Mouse (Mus musculus) macrophage (primary cell): Measurements from ENCODE around the gene Gm7075. TPM values are rescaled to one million over a fixed set of nuclear protein-coding genes. Genes with fewer than 3 reads are reported as not detected.
"Not testable (repeated sequence)": the region's sequence is repeated elsewhere in the genome, so short reads cannot be mapped to it uniquely, and the experiment has no call there.

ENCODE experiments used
- H3K27ac ChIP-seq: fragments of 350-480 bp; formaldehyde crosslinking; 2 replicates; pipeline ENCODE4 v1.9.0; 2021
- H3K36me3 ChIP-seq: fragments of 350-480 bp; formaldehyde crosslinking; 2 replicates; pipeline ENCODE4 v1.9.0; 2021; ENCODE audit errors: inconsistent target
- H3K4me3 ChIP-seq: fragments of 350-480 bp; formaldehyde crosslinking; 2 replicates; pipeline ENCODE4 v1.9.0; 2021; ENCODE audit errors: inconsistent target
- H3K79me2 ChIP-seq: fragments of 350-480 bp; formaldehyde crosslinking; 2 replicates; pipeline ENCODE4 v1.9.0; 2021; ENCODE audit errors: inconsistent target
- WGBS: methylation state at CpG from one replicate; pipeline ENCODE4 v1.1.7; 2026; ENCODE audit warnings: inconsistent platforms; ENCODE audit not compliant: missing documents; 5-methylcytosine and 5-hydroxymethylcytosine counted together
- polyA plus RNA-seq: library from polyadenylated mRNA; stranded (reverse); fragments of 250-400 nt; gene quantifications from 3 replicates; pipeline ENCODE4 v1.2.4, GENCODE M21; 2018; ENCODE audit warnings: inconsistent platforms

The Gm7075 gene
- polyA plus RNA-seq, 1 experiment from 2014 or later = not detected

DNA sequence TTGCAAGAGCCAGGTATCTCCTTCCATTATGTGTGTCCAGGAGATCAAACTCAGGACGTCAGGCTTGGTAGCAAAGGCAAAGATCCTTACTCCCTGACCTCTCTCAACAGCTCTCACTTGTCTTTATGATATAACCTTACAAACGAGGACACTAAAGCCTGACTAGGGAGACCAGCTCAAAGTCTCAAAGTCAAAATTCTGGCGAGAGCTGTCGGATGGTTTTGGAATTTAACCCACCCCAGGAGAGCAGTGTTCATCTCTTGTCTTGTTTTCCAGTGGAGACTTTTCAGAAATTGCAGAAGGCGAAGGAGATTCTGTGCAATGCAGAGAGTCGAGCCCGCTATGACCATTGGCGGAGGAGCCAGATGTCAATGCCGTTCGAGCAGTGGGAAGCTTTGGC is 24.6 kb downstream of the Gm7075 start:
- no peak overlapping the region for H3K4me3 ChIP-seq
- no peak overlapping the region for H3K27ac ChIP-seq
- no peaks in the 10 kb centered on the region for H3K36me3 ChIP-seq
- H3K79me2 ChIP-seq = no peaks in the 10 kb centered on the region
- WGBS = over 99% methylated on average over 10 of the region's 10 CpGs

DNA sequence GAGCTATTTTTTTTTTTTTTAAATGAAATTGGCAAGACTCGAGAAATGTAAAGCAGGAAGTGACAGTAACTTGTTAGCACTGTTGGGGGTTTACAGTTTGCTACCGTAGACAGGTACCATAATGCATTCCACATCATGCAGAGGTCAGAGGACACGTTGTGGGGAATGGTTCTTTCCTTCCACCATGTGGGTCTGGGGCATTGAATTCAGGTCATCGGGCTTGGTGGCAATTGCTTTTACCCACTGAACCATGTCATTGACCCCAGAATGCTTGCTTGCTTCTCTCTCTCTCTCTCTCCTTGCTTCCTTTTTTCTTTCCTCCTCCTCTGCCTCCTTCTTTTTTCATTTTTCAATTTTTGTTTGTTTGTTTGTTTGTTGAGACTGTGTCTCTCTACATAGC is 32.6 kb downstream of the Gm7075 start:
- Histone ChIP-seq H3K36me3 (no peaks in the 10 kb centered on the region), H3K27ac (no peak overlapping the region), H3K4me3 (no peak overlapping the region), H3K79me2 (no peaks in the 10 kb centered on the region)
- WGBS = 73% methylated on average over 4 of the region's 4 CpGs

DNA sequence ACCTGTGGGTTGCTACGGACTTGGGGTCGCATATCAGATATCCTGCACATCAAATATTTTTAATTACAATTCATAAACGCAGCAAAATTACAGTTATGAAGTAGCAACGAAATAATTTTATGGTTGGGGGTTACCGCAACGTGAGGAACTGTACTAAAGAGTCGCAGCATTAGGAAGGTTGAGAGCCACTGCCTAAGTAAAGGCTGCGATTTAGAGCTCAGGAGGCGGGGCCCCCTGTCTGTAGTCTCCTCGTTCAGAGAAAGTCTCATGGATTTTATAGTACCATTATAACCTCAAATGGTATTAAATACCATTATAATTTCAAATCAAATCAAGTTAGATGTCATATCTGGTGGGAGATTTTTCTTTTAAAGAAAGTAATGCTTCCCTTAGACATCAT is 34.6 kb downstream of the Gm7075 start:
- H3K27ac ChIP-seq = peak overlapping the region; percentile 42
- H3K79me2 ChIP-seq = no peaks in the 10 kb centered on the region
- H3K4me3 ChIP-seq = peak overlapping the region; percentile 71
- no peaks in the 10 kb centered on the region for H3K36me3 ChIP-seq
- 5% methylated on average over 10 of the region's 10 CpGs for WGBS

DNA sequence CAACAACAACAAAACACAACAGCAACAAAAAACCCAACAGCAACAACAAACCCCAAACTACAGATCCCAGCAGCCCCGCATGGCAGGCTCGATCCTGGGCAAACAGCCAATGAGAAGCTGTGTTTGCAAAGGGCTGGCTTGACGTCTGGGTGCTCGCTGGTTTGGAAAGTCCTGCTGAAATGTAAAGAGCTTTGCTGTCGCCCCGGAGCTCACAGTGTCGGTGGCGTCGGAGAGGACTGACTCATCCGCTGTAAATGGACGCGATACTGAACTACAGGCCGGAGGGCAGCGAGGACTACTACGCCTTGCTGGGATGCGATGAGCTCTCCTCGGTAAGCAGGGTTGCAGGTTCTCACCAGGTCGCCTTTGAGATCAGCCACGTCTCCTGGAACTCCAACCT is 35.1 kb downstream of the Gm7075 start:
- WGBS = under 1% methylated on average over 19 of the region's 19 CpGs
- H3K36me3 ChIP-seq = no peaks in the 10 kb centered on the region
- peak overlapping the region; percentile 42 for H3K27ac ChIP-seq
- peak overlapping the region; percentile 71 for H3K4me3 ChIP-seq
- H3K79me2 ChIP-seq = no peaks in the 10 kb centered on the region

DNA sequence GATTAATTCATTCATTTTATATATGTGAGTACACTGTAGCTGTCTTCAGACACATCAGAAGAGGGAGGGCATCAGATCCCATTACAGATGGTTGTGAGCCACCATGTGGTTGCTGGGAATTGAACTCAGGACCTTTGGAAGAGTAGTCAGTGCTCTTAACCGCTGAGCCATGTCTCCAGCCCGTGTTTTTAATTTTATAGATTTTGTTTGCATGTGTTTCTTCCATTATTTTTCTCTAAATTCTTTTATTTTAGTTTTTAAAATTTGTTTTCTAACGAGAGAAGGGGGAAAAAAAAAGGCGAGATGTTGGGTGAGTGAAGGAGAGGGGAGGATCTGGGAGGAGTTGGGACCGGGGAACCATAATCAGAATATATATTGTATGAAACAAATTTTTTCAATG is 35.7 kb downstream of the Gm7075 start:
- not testable (repeated sequence) for H3K27ac ChIP-seq, H3K79me2 ChIP-seq, H3K36me3 ChIP-seq
- 49% methylated on average over 5 of the region's 5 CpGs for WGBS
- peak overlapping the region; percentile 71 for H3K4me3 ChIP-seq

DNA sequence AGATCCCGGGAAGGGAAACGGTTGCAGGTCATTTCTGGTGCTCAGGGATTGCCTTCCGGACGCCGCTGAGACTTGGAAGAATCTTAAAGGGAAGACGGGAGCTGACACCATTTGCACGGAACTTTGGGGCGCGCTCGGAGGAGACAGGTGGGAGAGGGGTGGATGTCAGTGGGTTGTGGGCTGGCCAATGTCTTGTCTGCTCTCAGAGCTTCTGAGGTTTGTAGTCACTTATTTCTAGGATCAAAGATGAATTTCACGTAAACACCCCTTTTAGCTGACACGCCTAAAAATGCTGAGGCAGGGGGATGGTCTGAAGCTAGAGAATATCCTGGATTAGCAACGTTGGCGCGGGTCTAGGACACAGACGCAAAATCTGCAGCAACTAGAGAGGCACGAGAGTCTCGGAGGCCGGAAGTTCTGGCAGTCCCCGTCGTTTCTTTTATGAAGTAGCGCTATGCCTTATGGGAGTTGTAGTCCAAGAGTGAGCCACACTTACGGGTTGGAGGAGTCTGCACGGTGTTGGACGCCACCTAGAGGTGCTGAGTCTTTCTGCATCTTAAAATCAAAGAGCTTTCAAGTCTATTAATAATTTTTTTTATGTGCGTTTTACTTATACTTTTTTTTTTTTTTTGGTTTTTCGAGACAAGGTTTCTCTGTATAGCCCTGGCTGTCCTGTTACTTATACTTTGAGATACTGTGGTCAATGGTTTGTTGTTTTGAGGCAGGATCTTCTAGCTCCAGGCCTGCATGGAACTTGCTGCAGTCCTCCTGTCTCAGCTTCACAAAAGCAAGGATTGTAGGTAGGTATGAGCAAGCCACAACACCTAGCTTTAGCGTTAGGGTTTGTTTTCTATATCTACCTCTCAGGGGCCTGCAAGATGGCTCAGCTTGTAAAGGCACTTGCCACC is 39.0 kb downstream of the Gm7075 start, which contains the start of gene Dnajc12:
Dnajc12 (plus strand) TSS at position 72 of the 908 bp plus-strand sequence.
- peak within 1 kb of the TSS; percentile 47 for H3K27ac ChIP-seq

DNA sequence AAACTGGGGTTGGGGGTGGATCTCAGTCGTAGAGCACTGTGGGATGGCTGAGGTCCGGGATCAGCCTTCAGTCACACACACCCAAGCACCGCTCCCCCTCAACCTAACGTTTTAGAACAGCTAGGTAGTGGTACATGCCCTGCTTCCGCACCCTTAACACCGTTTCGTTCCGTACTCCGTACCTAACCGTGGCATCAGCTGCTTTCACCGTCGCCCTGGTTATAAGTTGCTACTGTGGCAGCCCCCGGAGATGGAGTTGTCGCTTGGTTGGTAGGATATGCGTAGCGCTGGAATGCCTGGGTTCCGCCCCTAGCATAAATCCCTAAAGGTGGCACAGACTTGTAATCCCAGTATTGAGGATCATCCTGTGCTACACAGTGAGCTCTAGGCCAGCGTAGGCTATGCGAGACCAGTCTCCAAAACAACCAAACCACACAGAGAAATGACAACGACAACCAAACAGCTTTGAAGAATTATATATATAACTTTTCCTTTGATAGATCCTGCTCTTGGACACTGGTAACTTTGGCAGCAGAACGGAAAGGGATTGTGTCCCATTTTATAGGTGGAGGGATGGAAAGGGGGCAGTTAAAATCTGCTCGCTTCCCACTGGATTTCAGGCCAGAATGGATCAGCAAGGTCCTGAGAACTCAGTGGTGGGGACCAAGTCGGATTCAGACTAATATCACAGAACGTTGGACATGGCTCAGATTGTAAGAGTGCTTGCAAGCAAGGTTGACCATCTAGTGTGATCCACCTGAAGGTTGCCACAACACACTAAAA is 39.9 kb downstream of the Gm7075 start, which contains the start of gene Sirt1:
Sirt1 (minus strand) TSS at position 207 of the 783 bp plus-strand sequence.
- Histone ChIP-seq H3K79me2 (no peaks in the 10 kb centered on the region), H3K4me3 (peak within 1 kb of the TSS; percentile 71), H3K36me3 (no peaks in the 10 kb centered on the region), H3K27ac (peak within 1 kb of the TSS; percentile 47)
- WGBS = 10% methylated on average over 23 of the region's 24 CpGs

More for the DNA sequence above, 39.0 kb downstream of the Gm7075 start, which contains the start of gene Dnajc12:
- H3K36me3 ChIP-seq = no peaks in the 10 kb centered on the region
- under 1% methylated on average over 28 of the region's 28 CpGs for WGBS
- H3K79me2 ChIP-seq = no peaks in the 10 kb centered on the region
- peak within 1 kb of the TSS; percentile 71 for H3K4me3 ChIP-seq

DNA sequence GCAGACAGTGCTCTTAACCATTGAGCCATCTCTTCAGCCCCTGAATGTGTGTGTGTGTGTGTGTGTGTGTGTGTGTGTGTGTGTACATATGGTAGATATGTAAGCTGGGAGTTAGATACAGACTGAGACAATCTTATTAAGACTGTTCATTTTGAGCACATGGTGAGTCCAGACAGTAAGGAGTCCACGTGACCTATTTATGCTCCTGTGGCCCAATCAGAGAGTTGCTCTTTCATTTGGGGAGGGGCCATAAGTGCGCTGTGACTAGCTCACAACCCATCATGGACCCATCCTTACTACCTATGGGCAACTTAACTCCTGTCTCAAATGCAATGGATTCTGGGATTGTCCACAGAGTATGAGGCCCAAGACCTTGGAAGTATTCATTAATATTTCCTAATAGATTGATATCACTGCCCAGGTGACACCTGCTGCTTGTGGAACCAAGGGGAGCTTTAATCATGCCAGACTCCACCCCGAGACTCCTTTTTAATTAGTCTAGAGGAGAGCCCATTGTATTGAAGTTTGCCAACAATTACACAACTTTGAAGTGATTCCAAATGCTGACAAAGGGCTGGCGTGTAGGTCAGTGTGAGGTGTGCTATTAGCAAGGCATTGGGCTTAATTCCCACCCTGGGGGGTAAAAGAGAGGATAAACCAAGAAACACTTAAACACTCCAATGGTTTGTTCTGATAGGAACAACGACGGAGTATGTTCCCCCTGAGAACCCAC is 42.5 kb downstream of the Gm7075 start:
- 84% methylated on average over 6 of the region's 6 CpGs for WGBS
- Histone ChIP-seq H3K27ac (no peak overlapping the region), H3K79me2 (no peaks in the 10 kb centered on the region), H3K4me3 (no peak overlapping the region), H3K36me3 (no peaks in the 10 kb centered on the region)

DNA sequence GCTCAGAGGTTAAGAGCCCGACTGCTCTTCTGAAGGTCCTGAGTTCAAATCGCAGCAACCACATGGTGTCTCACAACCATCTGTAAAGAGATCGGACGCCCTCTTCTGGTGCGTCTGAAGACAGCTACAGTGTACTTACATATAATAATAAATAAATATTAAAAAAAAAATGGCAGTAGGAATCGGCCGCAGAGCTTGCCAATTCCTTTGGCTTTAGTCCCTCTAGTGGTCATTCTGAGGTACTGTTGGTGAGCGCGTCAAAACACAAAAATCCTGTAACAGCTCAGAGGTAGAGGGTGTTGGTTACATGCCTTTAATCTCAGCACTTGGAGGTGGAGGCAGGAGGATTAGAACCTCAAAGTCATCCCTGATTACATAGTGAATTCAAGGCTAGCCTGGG is 44.1 kb downstream of the Gm7075 start:
- WGBS = 24% methylated on average over 9 of the region's 9 CpGs
- Histone ChIP-seq H3K79me2 (no peaks in the 10 kb centered on the region), H3K27ac (no peak overlapping the region), H3K4me3 (no peak overlapping the region), H3K36me3 (no peaks in the 10 kb centered on the region)

DNA sequence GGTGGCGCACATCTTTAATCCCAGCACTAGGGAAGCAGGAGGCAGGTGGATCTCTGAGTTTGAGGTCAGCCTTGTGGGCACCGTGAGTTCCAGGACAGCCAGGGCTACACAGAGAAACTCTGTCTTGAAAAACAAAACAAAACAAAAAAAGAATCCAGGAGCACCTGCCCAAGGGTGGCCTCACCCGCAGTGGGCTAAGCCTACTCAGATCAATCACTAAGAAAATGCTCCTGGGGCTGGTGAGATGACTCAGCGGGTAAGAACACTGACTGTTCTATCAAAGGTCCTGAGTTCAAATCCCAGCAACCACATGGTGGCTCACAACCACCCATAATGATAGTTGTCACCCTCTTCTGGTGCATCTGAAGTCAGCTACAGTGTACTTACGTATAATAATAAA is 45.3 kb downstream of the Gm7075 start:
- no peak overlapping the region for H3K4me3 ChIP-seq
- H3K79me2 ChIP-seq = no peaks in the 10 kb centered on the region
- WGBS = 97% methylated on average over 4 of the region's 5 CpGs
- no peak overlapping the region for H3K27ac ChIP-seq
- H3K36me3 ChIP-seq = no peaks in the 10 kb centered on the region

Other genes starting within 250 kb of the Gm7075 start
- not detected in 3 replicates for gene Mypn, start 217.8 kb downstream of the Gm7075 start, polyA plus RNA-seq
- 24.3 to 43.8 TPM (median 40.5 TPM) in 3 replicates for gene Herc4, start 178.0 kb downstream of the Gm7075 start, polyA plus RNA-seq
- gene Sirt1, start 40.1 kb downstream of the Gm7075 start, polyA plus RNA-seq = 10.9 to 13.4 TPM (median 13.3 TPM) in 3 replicates
- 9.2 to 14.2 TPM (median 9.3 TPM) in 3 replicates for gene Dnajc12, start 39.3 kb downstream of the Gm7075 start, polyA plus RNA-seq
- not detected in 3 replicates for gene Ctnna3, start 8.3 kb upstream of the Gm7075 start, polyA plus RNA-seq